Mouse (Mus musculus) forebrain, postnatal 0 days (tissue): Measurements from ENCODE around the gene Msi2. TPM values are rescaled to one million over a fixed set of nuclear protein-coding genes. Genes with fewer than 3 reads are reported as not detected.

Experiments
- ATAC-seq: fragments of 200-750 bp; cut with Nextera tagmentation; 2 replicates; pipeline ENCODE4 v1.8.0; 2017; ENCODE audit warnings: mild to moderate bottlenecking, moderate library complexity
- DNase-seq: peaks from one replicate; pipeline ENCODE4 v3.0.0-alpha.2; 2015
- H3K27ac ChIP-seq: fragments of 300-500 bp; sonication (generic); 2 replicates; pipeline ENCODE4 v1.5.1; 2014; ENCODE audit warnings: low read depth, mild to moderate bottlenecking, antibody characterized with exemption, low read length, moderate library complexity, mixed read lengths
- H3K27me3 ChIP-seq: fragments of 300-500 bp; sonication (generic); 2 replicates; pipeline ENCODE4 v1.6.1; 2014; ENCODE audit warnings: mild to moderate bottlenecking, low read length, mixed read lengths; ENCODE audit not compliant: insufficient read depth
- H3K36me3 ChIP-seq: fragments of 300-500 bp; sonication (generic); 2 replicates; pipeline ENCODE4 v1.6.1; 2014; ENCODE audit warnings: mild to moderate bottlenecking, moderate library complexity; ENCODE audit not compliant: insufficient read depth
- H3K4me1 ChIP-seq: fragments of 300-500 bp; sonication (generic); 2 replicates; pipeline ENCODE4 v1.6.1; 2014; ENCODE audit warnings: antibody characterized with exemption; ENCODE audit not compliant: insufficient read depth
- H3K4me2 ChIP-seq: fragments of 300-500 bp; sonication (generic); 2 replicates; pipeline ENCODE4 v1.6.1; 2014; ENCODE audit warnings: low read depth, mild to moderate bottlenecking, moderate library complexity
- H3K4me3 ChIP-seq: fragments of 300-500 bp; sonication (generic); 2 replicates; pipeline ENCODE4 v1.5.1; 2014; ENCODE audit warnings: low read depth, low read length, mixed read lengths
- H3K9ac ChIP-seq: fragments of 300-500 bp; sonication (generic); 2 replicates; pipeline ENCODE4 v1.6.1; 2014; ENCODE audit warnings: mild to moderate bottlenecking
- H3K9me3 ChIP-seq: fragments of 300-500 bp; sonication (generic); 2 replicates; pipeline ENCODE4 v1.6.1; 2016; ENCODE audit warnings: low read length
- CTCF ChIP-seq: sonication (generic); IDR thresholded peaks from 2 replicates; pipeline ENCODE4 v1.5.1; 2016; ENCODE audit warnings: antibody characterized with exemption, control low read depth, low read depth
- WGBS: fragments of 180-500 bp; shearing (Covaris S2); extraction: QIAGEN DNeasy Blood & Tissue Kit; methylation state at CpG from one replicate; pipeline ENCODE4 v1.1.7; 2014; 5-methylcytosine and 5-hydroxymethylcytosine counted together
- polyA plus RNA-seq: library from polyadenylated mRNA; unstranded; fragments of >200 nt; fragmentation: Nextera tagmentation; extraction: Ambion mirVana; gene quantifications from 2 replicates; pipeline ENCODE4 v1.2.1, GENCODE M21; 2015
- total RNA-seq: library from RNA; depleted of rRNA; stranded (reverse); fragments of >200 nt; gene quantifications from 2 replicates; pipeline ENCODE4 v1.2.3, GENCODE M21; 2014

Msi2 gene
- total and polyA plus RNA-seq, 2 experiments from 2014 or later = 18.5 to 107 TPM

- Histone ChIP-seq H3K36me3 (no peaks in the 10 kb centered on the region), H3K27me3 (no peaks in the 10 kb centered on the region), H3K4me2 (no peak overlapping the region), H3K4me3 (no peak overlapping the region), H3K4me1 (peaks cover 5% of the 10 kb centered on the region; the same call in 1 of the 2 replicates), H3K9me3 (no peaks in the 10 kb centered on the region), H3K9ac (no peak overlapping the region), H3K27ac (no peak overlapping the region)
- ATAC-seq (no peak), DNase-seq (no peak)
- WGBS = 63% methylated on average over 4 of the region's 4 CpGs
- no peak for TF ChIP-seq CTCF
Observed at GRCm38 (mm10) chr11:88386916-88387315, 331.4 kb downstream of the Msi2 start.

GRCm38 (mm10) chr11:88382449-88382848, 335.9 kb downstream of the Msi2 start:
- Histone ChIP-seq H3K4me3 (no peak overlapping the region), H3K27ac (no peak overlapping the region), H3K4me2 (no peak overlapping the region), H3K27me3 (no peaks in the 10 kb centered on the region), H3K4me1 (0 out of 2 replicates have a peak, but pooled peaks cover 5% of the 10 kb centered on the region), H3K9ac (no peak overlapping the region), H3K36me3 (no peaks in the 10 kb centered on the region), H3K9me3 (no peaks in the 10 kb centered on the region)
- TF ChIP-seq CTCF = no peak
- DNase-seq (peak; percentile 71), ATAC-seq (0 out of 2 replicates have a peak, but pooled peaks have one; percentile 18)
- WGBS = 48% methylated on average over 9 of the region's 9 CpGs

- Histone ChIP-seq H3K4me3 (no peak overlapping the region), H3K4me1 (0 out of 2 replicates have a peak, but pooled peaks cover 5% of the 10 kb centered on the region), H3K27ac (no peak overlapping the region), H3K4me2 (no peak overlapping the region), H3K36me3 (no peaks in the 10 kb centered on the region; the same call in 1 of the 2 replicates), H3K9me3 (no peaks in the 10 kb centered on the region), H3K27me3 (no peaks in the 10 kb centered on the region), H3K9ac (no peak overlapping the region)
- DNase-seq = no peak
- no peak for ATAC-seq
- TF ChIP-seq CTCF = no peak
- 63% methylated on average over 12 of the region's 14 CpGs for WGBS
Observed at GRCm38 (mm10) chr11:88381145-88381909, 337.0 kb downstream of the Msi2 start.

- H3K9ac ChIP-seq = no peak overlapping the region
- 0 out of 2 replicates have a peak, but pooled peaks cover 5% of the 10 kb centered on the region for H3K4me1 ChIP-seq
- H3K27ac ChIP-seq = no peak overlapping the region
- H3K27me3 ChIP-seq = no peaks in the 10 kb centered on the region
- H3K9me3 ChIP-seq = no peaks in the 10 kb centered on the region
- H3K36me3 ChIP-seq = no peaks in the 10 kb centered on the region; the same call in 1 of the 2 replicates
- no peak for DNase-seq
- no peak for ATAC-seq
- no peak overlapping the region for H3K4me2 ChIP-seq
- TF ChIP-seq CTCF = no peak
- WGBS = 68% methylated on average over 2 of the region's 2 CpGs
- H3K4me3 ChIP-seq = no peak overlapping the region
Observed at GRCm38 (mm10) chr11:88379635-88380034, 338.7 kb downstream of the Msi2 start.

- H3K4me2 ChIP-seq = no peak overlapping the region
- H3K36me3 ChIP-seq = no peaks in the 10 kb centered on the region; the same call in 1 of the 2 replicates
- no peak overlapping the region for H3K4me3 ChIP-seq
- DNase-seq = no peak
- H3K4me1 ChIP-seq = 0 out of 2 replicates have a peak, but pooled peaks cover 5% of the 10 kb centered on the region
- no peak for TF ChIP-seq CTCF
- no peaks in the 10 kb centered on the region for H3K9me3 ChIP-seq
- H3K27me3 ChIP-seq = no peaks in the 10 kb centered on the region
- no peak overlapping the region for H3K9ac ChIP-seq
- no peak overlapping the region for H3K27ac ChIP-seq
- WGBS = 25% methylated on average over 9 of the region's 9 CpGs
- no peak for ATAC-seq
Observed at GRCm38 (mm10) chr11:88378686-88379339, 339.5 kb downstream of the Msi2 start.

- H3K4me2 ChIP-seq = no peak overlapping the region
- H3K4me3 ChIP-seq = no peak overlapping the region
- no peaks in the 10 kb centered on the region for H3K4me1 ChIP-seq
- no peaks in the 10 kb centered on the region; the same call in 1 of the 2 replicates for H3K36me3 ChIP-seq
- no peak overlapping the region for H3K9ac ChIP-seq
- DNase-seq (peak; percentile 64), ATAC-seq (no peak)
- H3K27ac ChIP-seq = no peak overlapping the region
- H3K27me3 ChIP-seq = no peaks in the 10 kb centered on the region; the same call in none of the 2 replicates
- 59% methylated on average over 4 of the region's 4 CpGs for WGBS
- no peak for TF ChIP-seq CTCF
- H3K9me3 ChIP-seq = no peaks in the 10 kb centered on the region
Observed at GRCm38 (mm10) chr11:88372589-88372988, 345.7 kb downstream of the Msi2 start.

- Histone ChIP-seq H3K27me3 (no peaks in the 10 kb centered on the region; the same call in none of the 2 replicates), H3K9me3 (no peaks in the 10 kb centered on the region), H3K36me3 (no peaks in the 10 kb centered on the region), H3K4me2 (no peak overlapping the region), H3K4me1 (no peaks in the 10 kb centered on the region), H3K4me3 (no peak overlapping the region), H3K27ac (no peak overlapping the region), H3K9ac (no peak overlapping the region)
- WGBS = 80% methylated on average over 3 of the region's 3 CpGs
- DNase-seq (no peak), ATAC-seq (no peak)
- no peak for TF ChIP-seq CTCF
Observed at GRCm38 (mm10) chr11:88369898-88370297, 348.4 kb downstream of the Msi2 start.
